ENCODE assay signal across 23 mouse cellular contexts in the genomic region with DNA sequence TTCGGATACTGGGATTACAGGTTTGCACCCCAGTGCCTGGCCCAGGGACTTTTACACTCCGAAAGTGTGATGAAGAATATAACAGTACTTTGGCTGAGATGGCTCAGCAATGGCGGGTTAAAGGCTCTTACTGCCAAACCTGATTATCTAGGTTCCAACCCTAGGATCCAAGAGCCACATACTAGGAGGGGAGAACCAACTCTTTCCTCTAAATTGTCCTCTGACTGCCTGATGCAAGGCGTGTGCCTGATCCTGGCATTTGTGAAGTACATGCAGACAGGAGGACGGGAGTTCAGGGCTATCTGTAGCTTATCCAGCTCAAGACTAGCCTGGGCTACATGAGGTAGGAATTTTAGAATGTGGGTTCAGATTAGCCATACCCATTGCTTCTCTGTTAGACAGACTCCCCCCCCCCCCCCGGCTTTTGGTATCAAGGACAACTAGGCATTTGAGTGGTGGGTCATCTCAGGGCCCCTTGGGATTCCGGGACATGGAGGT. TPM values are rescaled to one million over a fixed set of nuclear protein-coding genes. Genes with fewer than 3 reads are reported as not detected.
DNase-seq lines count a peak whose midpoint lies in the region; ATAC-seq and TF ChIP-seq lines count a peak whose summit lies in the region.
"Had no signal": no experiment of that assay in that cellular context is flagged by ENCODE, and none has a peak within 500 bp of the region (broad histone marks: within the 10 kb centered on the region; RNA-seq: fewer than 3 reads in every experiment).

No protein-coding gene starts in this region.

- intact Hi-C loops in gastrocnemius, postnatal 36 days (cut with DNase I), result no loop called here

- no peak for TF ChIP-seq CTCF in small intestine, adult 2 months (IDR thresholded peaks at IDR 0.05; ENCODE audit: extremely low read depth, insufficient read length, insufficient replicate concordance, low read depth, low read length)

- no peak for TF ChIP-seq POLR2A in small intestine, adult 2 months (IDR thresholded peaks at IDR 0.05; ENCODE audit: low read depth, low read length)

- no peak for ATAC-seq in forebrain, embryonic 11.5 days (replicated peaks; ENCODE audit: low FRiP score)
- no peak for ATAC-seq in forebrain, embryonic 12.5 days (ENCODE audit: low FRiP score)
- no peak for ATAC-seq in midbrain, embryonic 11.5 days (ENCODE audit: low FRiP score)
- peak; percentile 13; the same call in 1 of the 2 replicates for ATAC-seq in liver, embryonic 11.5 days (replicated peaks; ENCODE audit: low FRiP score)
- ATAC-seq: forebrain, embryonic 14.5 days; midbrain, embryonic 15.5 days had no signal

- H3K9me3 ChIP-seq in forebrain, embryonic 11.5 days (ENCODE audit: control insufficient read depth, low read length), result no peaks in the 10 kb centered on the region
- H3K9me3 ChIP-seq in forebrain, embryonic 12.5 days, result no peaks in the 10 kb centered on the region
- no peaks in the 10 kb centered on the region for H3K9me3 ChIP-seq in midbrain, embryonic 10.5 days (replicated peaks)
- H3K9me3 ChIP-seq in midbrain, embryonic 11.5 days (ENCODE audit: control insufficient read depth, low read length), result no peaks in the 10 kb centered on the region
- 0 out of 2 replicates have a peak, but pooled peaks cover 2% of the 10 kb centered on the region for H3K9me3 ChIP-seq in liver, embryonic 11.5 days (ENCODE audit: control insufficient read depth, low read length)
- H3K9me3 ChIP-seq: embryonic facial prominence, embryonic 12.5 days; heart, embryonic 15.5 days; hindbrain, embryonic 13.5 days; limb, embryonic 13.5 days; midbrain, embryonic 15.5 days had no signal

- 0 out of 2 replicates have a peak overlapping the region, but pooled peaks have one; percentile 41 for H3K27ac ChIP-seq in forebrain, embryonic 11.5 days (ENCODE audit: low read depth, low read length)
- no peak overlapping the region for H3K27ac ChIP-seq in forebrain, embryonic 12.5 days
- H3K27ac ChIP-seq in midbrain, embryonic 10.5 days (replicated peaks), result peak overlapping the region; percentile 49; the same call in 1 of the 2 replicates
- H3K27ac ChIP-seq in midbrain, embryonic 11.5 days (ENCODE audit: low read depth, low read length), result no peak overlapping the region
- H3K27ac ChIP-seq in liver, embryonic 11.5 days (ENCODE audit: low read depth, low read length), result peak overlapping the region; percentile 98
- H3K27ac ChIP-seq in small intestine, adult 2 months (ENCODE audit: insufficient read depth, low read depth, low read length), result peak overlapping the region; percentile 12; the same call in 1 of the 2 replicates
- H3K27ac ChIP-seq: embryonic facial prominence, embryonic 12.5 days; gastrocnemius, adult 2 months; heart, embryonic 15.5 days; hindbrain, embryonic 13.5 days; layer of hippocampus, adult 2 months; left cerebral cortex, adult 2 months; limb, embryonic 13.5 days; midbrain, embryonic 15.5 days had no signal

- no peaks in the 10 kb centered on the region for H3K27me3 ChIP-seq in forebrain, embryonic 11.5 days (ENCODE audit: control insufficient read depth, insufficient read depth, low read length)
- H3K27me3 ChIP-seq in forebrain, embryonic 12.5 days, result peaks cover 22% of the 10 kb centered on the region
- H3K27me3 ChIP-seq in midbrain, embryonic 10.5 days (ENCODE audit: low read depth, poor library complexity, severe bottlenecking), result peaks cover 16% of the 10 kb centered on the region
- no peaks in the 10 kb centered on the region for H3K27me3 ChIP-seq in midbrain, embryonic 11.5 days (ENCODE audit: control insufficient read depth, insufficient read depth, low read length)
- no peaks in the 10 kb centered on the region for H3K27me3 ChIP-seq in liver, embryonic 11.5 days (replicated peaks; ENCODE audit: control insufficient read depth, insufficient read depth, low read length)
- H3K27me3 ChIP-seq in small intestine, adult 2 months (ENCODE audit: control insufficient read depth, insufficient read depth, low read length), result no peaks in the 10 kb centered on the region
- H3K27me3 ChIP-seq: heart, embryonic 15.5 days had no signal

- H3K4me2 ChIP-seq in forebrain, embryonic 11.5 days (ENCODE audit: low read depth, low read length, severe bottlenecking), result no peak overlapping the region
- no peak overlapping the region for H3K4me2 ChIP-seq in forebrain, embryonic 12.5 days
- H3K4me2 ChIP-seq in midbrain, embryonic 11.5 days, result no peak overlapping the region
- H3K4me2 ChIP-seq in liver, embryonic 11.5 days, result peak overlapping the region; percentile 39
- H3K4me2 ChIP-seq: embryonic facial prominence, embryonic 12.5 days; hindbrain, embryonic 13.5 days; limb, embryonic 13.5 days; midbrain, embryonic 15.5 days had no signal

- no peaks in the 10 kb centered on the region for H3K4me1 ChIP-seq in forebrain, embryonic 11.5 days (replicated peaks; ENCODE audit: control insufficient read depth, insufficient read depth, low read length)
- no peaks in the 10 kb centered on the region for H3K4me1 ChIP-seq in forebrain, embryonic 12.5 days
- peaks cover 9% of the 10 kb centered on the region for H3K4me1 ChIP-seq in midbrain, embryonic 10.5 days
- no peaks in the 10 kb centered on the region for H3K4me1 ChIP-seq in midbrain, embryonic 11.5 days (ENCODE audit: control insufficient read depth, insufficient read depth, low read length)
- peaks cover 54% of the 10 kb centered on the region for H3K4me1 ChIP-seq in liver, embryonic 11.5 days (replicated peaks; ENCODE audit: control insufficient read depth, insufficient read depth, low read length)
- H3K4me1 ChIP-seq in small intestine, adult 2 months (ENCODE audit: control insufficient read depth, insufficient read depth, insufficient read length, low read length), result peaks cover 5% of the 10 kb centered on the region
- H3K4me1 ChIP-seq: embryonic facial prominence, embryonic 12.5 days; midbrain, embryonic 15.5 days had no signal

- no peak for DNase-seq in forebrain, embryonic 11.5 days (ENCODE audit: low spot score)
- DNase-seq in midbrain, embryonic 10.5 days (ENCODE audit: low spot score), result no peak
- no peak for DNase-seq in midbrain, embryonic 11.5 days (ENCODE audit: low spot score, missing footprints)
- no peak for DNase-seq in liver, embryonic 11.5 days (ENCODE audit: low spot score)
- no peak for DNase-seq in gastrocnemius, postnatal 36 days
- no peak for DNase-seq in frontal cortex, postnatal 10 days (ENCODE audit: low spot score in 2 of 2)
- DNase-seq: B cell, adult 2 months; cerebellum, postnatal 25 days; gastrocnemius, adult 2 months; lung, postnatal 36 days had no signal

- H3K36me3 ChIP-seq in forebrain, embryonic 11.5 days (ENCODE audit: control insufficient read depth, insufficient read depth, low read length), result no peaks in the 10 kb centered on the region
- 0 out of 2 replicates have a peak, but pooled peaks cover 2% of the 10 kb centered on the region for H3K36me3 ChIP-seq in forebrain, embryonic 12.5 days (replicated peaks)
- H3K36me3 ChIP-seq in midbrain, embryonic 10.5 days, result peaks cover 11% of the 10 kb centered on the region
- no peaks in the 10 kb centered on the region for H3K36me3 ChIP-seq in midbrain, embryonic 11.5 days (ENCODE audit: control insufficient read depth, insufficient read depth, low read length)
- H3K36me3 ChIP-seq in liver, embryonic 11.5 days (ENCODE audit: control insufficient read depth, insufficient read depth, low read length), result no peaks in the 10 kb centered on the region; the same call in 1 of the 2 replicates
- H3K36me3 ChIP-seq in small intestine, adult 2 months (ENCODE audit: control insufficient read depth, insufficient read depth, low read length), result peaks cover 3% of the 10 kb centered on the region; the same call in 1 of the 2 replicates
- H3K36me3 ChIP-seq: heart, embryonic 15.5 days; hindbrain, embryonic 13.5 days; midbrain, embryonic 15.5 days had no signal

- no peak overlapping the region for H3K9ac ChIP-seq in forebrain, embryonic 11.5 days (ENCODE audit: low read length)
- no peak overlapping the region for H3K9ac ChIP-seq in forebrain, embryonic 12.5 days
- no peak overlapping the region for H3K9ac ChIP-seq in midbrain, embryonic 11.5 days (ENCODE audit: low read length)
- peak overlapping the region; percentile 65 for H3K9ac ChIP-seq in liver, embryonic 11.5 days (ENCODE audit: low read depth, low read length)
- H3K9ac ChIP-seq: embryonic facial prominence, embryonic 12.5 days; heart, embryonic 15.5 days; hindbrain, embryonic 13.5 days; limb, embryonic 13.5 days; midbrain, embryonic 15.5 days had no signal

- no peak overlapping the region for H3K4me3 ChIP-seq in forebrain, embryonic 11.5 days (ENCODE audit: low read depth, low read length)
- no peak overlapping the region for H3K4me3 ChIP-seq in forebrain, embryonic 12.5 days (replicated peaks)
- H3K4me3 ChIP-seq in midbrain, embryonic 10.5 days, result no peak overlapping the region
- H3K4me3 ChIP-seq in midbrain, embryonic 11.5 days (ENCODE audit: low read depth, low read length), result no peak overlapping the region
- no peak overlapping the region for H3K4me3 ChIP-seq in liver, embryonic 11.5 days (ENCODE audit: low read depth, low read length)
- H3K4me3 ChIP-seq in small intestine, adult 2 months (ENCODE audit: low read depth, low read length), result no peak overlapping the region
- H3K4me3 ChIP-seq: embryonic facial prominence, embryonic 12.5 days; gastrocnemius, adult 2 months; heart, embryonic 15.5 days; hindbrain, embryonic 13.5 days; layer of hippocampus, adult 2 months; left cerebral cortex, adult 2 months; limb, embryonic 13.5 days; midbrain, embryonic 15.5 days had no signal

- 76% methylated on average over 7 of the region's 7 CpGs for WGBS in forebrain, embryonic 11.5 days
- WGBS in forebrain, embryonic 12.5 days, result 75% methylated on average over 7 of the region's 7 CpGs
- WGBS in midbrain, embryonic 10.5 days, result 74% methylated on average over 7 of the region's 7 CpGs
- whole genome bisulfite sequencing in midbrain, embryonic 11.5 days, result 76% methylated on average over 7 of the region's 7 CpGs
- WGBS in liver, embryonic 11.5 days, result 42% methylated on average over 7 of the region's 7 CpGs
- 76% methylated on average over 7 of the region's 7 CpGs for WGBS in small intestine, adult 2 months

RNA-seq across cellular contexts. Expression of a gene that starts 9.7 kb away (rescaled TPM):
- polyA plus RNA-seq in forebrain, embryonic 11.5 days (2014; fragmentation: Nextera tagmentation; extraction: Ambion mirVana), result 21.1 and 22.5 TPM in 2 replicates
- polyA plus RNA-seq in forebrain, embryonic 12.5 days (2016; fragmentation: Nextera tagmentation; extraction: Ambion mirVana), result 18.9 and 22.6 TPM in 2 replicates
- polyA plus RNA-seq in midbrain, embryonic 10.5 days (2016; fragmentation: Nextera tagmentation; extraction: Ambion mirVana), result 27.2 and 33.8 TPM in 2 replicates
- polyA plus RNA-seq in midbrain, embryonic 11.5 days (2014; fragmentation: Nextera tagmentation; extraction: Ambion mirVana), result 16.0 and 19.7 TPM in 2 replicates
- polyA plus RNA-seq in liver, embryonic 11.5 days (2014; fragmentation: Nextera tagmentation; extraction: Ambion mirVana), result 41.6 and 47.0 TPM in 2 replicates
- polyA plus RNA-seq in small intestine, adult 2 months (2012; rRNA removed), result 38.9 and 160 TPM in 2 replicates
- total RNA-seq in gastrocnemius, postnatal 36 days (2021), result 10 to 100 TPM; 13.6 to 16.3 TPM

RNA-seq across cellular contexts. Expression of a gene that starts 49.1 kb away (rescaled TPM):
- not detected in 2 replicates for polyA plus RNA-seq in forebrain, embryonic 11.5 days (2014; fragmentation: Nextera tagmentation; extraction: Ambion mirVana)
- not detected in 2 replicates for polyA plus RNA-seq in forebrain, embryonic 12.5 days (2016; fragmentation: Nextera tagmentation; extraction: Ambion mirVana)
- polyA plus RNA-seq in midbrain, embryonic 10.5 days (2016; fragmentation: Nextera tagmentation; extraction: Ambion mirVana), result not detected in 2 replicates
- not detected in 2 replicates for polyA plus RNA-seq in midbrain, embryonic 11.5 days (2014; fragmentation: Nextera tagmentation; extraction: Ambion mirVana)
- 0.11 TPM in 1 of 2 replicates, not detected in the other for polyA plus RNA-seq in liver, embryonic 11.5 days (2014; fragmentation: Nextera tagmentation; extraction: Ambion mirVana)
- not detected in 2 replicates for polyA plus RNA-seq in small intestine, adult 2 months (2012; rRNA removed)
- not detected for total RNA-seq in gastrocnemius, postnatal 36 days (2021)
- total RNA-seq: adrenal gland, postnatal 4 days; gastrocnemius, adult 2 months; layer of hippocampus, adult 2 months; left cerebral cortex, adult 2 months had no signal
- polyA plus RNA-seq: embryonic facial prominence, embryonic 12.5 days; forebrain, embryonic 14.5 days; heart, embryonic 15.5 days; hindbrain, embryonic 13.5 days; intestine, embryonic 16.5 days; kidney, embryonic 16.5 days; limb, embryonic 13.5 days; midbrain, embryonic 15.5 days had no signal

RNA-seq across cellular contexts. Expression of a gene that starts 49.3 kb away (rescaled TPM):
- 20.9 and 21.9 TPM in 2 replicates for polyA plus RNA-seq in forebrain, embryonic 11.5 days (2014; fragmentation: Nextera tagmentation; extraction: Ambion mirVana)
- polyA plus RNA-seq in forebrain, embryonic 12.5 days (2016; fragmentation: Nextera tagmentation; extraction: Ambion mirVana), result 24.3 and 27.0 TPM in 2 replicates
- 18.8 and 19.9 TPM in 2 replicates for polyA plus RNA-seq in midbrain, embryonic 10.5 days (2016; fragmentation: Nextera tagmentation; extraction: Ambion mirVana)
- polyA plus RNA-seq in midbrain, embryonic 11.5 days (2014; fragmentation: Nextera tagmentation; extraction: Ambion mirVana), result 16.8 and 18.8 TPM in 2 replicates
- polyA plus RNA-seq in liver, embryonic 11.5 days (2014; fragmentation: Nextera tagmentation; extraction: Ambion mirVana), result 11.5 and 11.8 TPM in 2 replicates
- 13.8 and 27.3 TPM in 2 replicates for polyA plus RNA-seq in small intestine, adult 2 months (2012; rRNA removed)
- 1 to 10 TPM; 7.3 to 9.1 TPM for total RNA-seq in gastrocnemius, postnatal 36 days (2021)

RNA-seq across cellular contexts. Expression of a gene that starts 51.9 kb away (rescaled TPM):
- 0.55 and 0.71 TPM in 2 replicates for polyA plus RNA-seq in forebrain, embryonic 11.5 days (2014; fragmentation: Nextera tagmentation; extraction: Ambion mirVana)
- 1.2 and 1.5 TPM in 2 replicates for polyA plus RNA-seq in forebrain, embryonic 12.5 days (2016; fragmentation: Nextera tagmentation; extraction: Ambion mirVana)
- 1.1 and 1.3 TPM in 2 replicates for polyA plus RNA-seq in midbrain, embryonic 10.5 days (2016; fragmentation: Nextera tagmentation; extraction: Ambion mirVana)
- 0.14 and 0.51 TPM in 2 replicates for polyA plus RNA-seq in midbrain, embryonic 11.5 days (2014; fragmentation: Nextera tagmentation; extraction: Ambion mirVana)
- polyA plus RNA-seq in liver, embryonic 11.5 days (2014; fragmentation: Nextera tagmentation; extraction: Ambion mirVana), result 0.42 and 0.52 TPM in 2 replicates
- 0.29 TPM in 1 of 2 replicates, not detected in the other for polyA plus RNA-seq in small intestine, adult 2 months (2012; rRNA removed)
- not detected for total RNA-seq in gastrocnemius, postnatal 36 days (2021)
- total RNA-seq: gastrocnemius, adult 2 months; layer of hippocampus, adult 2 months; left cerebral cortex, adult 2 months had no signal
- polyA plus RNA-seq: forebrain, embryonic 14.5 days had no signal

Comparison
In these comparisons a context has a peak if more than half of its experiments do, and no peak if none do; other contexts are left out.
1. H3K27ac ChIP-seq: peak in forebrain, embryonic 11.5 days (single experiment), midbrain, embryonic 10.5 days (single experiment), liver, embryonic 11.5 days (single experiment) and small intestine, adult 2 months (single experiment); none in forebrain, embryonic 12.5 days (single experiment) and midbrain, embryonic 11.5 days (single experiment).